Mouse (Mus musculus) heart, embryonic 10.5 days (tissue): ENCODE results near the gene Gm20708. TPM values are rescaled to one million over a fixed set of nuclear protein-coding genes. Genes with fewer than 3 reads are reported as not detected.

ENCODE experiments used
- DNase-seq: peaks from one replicate; pipeline ENCODE4 v3.0.0-alpha.2; 2017; ENCODE audit warnings: low spot score
- H3K27ac ChIP-seq: fragments of 300-500 bp; sonication (generic); 2 replicates; pipeline ENCODE4 v1.5.1; 2016; ENCODE audit warnings: mild to moderate bottlenecking
- H3K27me3 ChIP-seq: fragments of 300-500 bp; sonication (generic); 2 replicates; pipeline ENCODE4 v1.6.1; 2016; ENCODE audit warnings: mild to moderate bottlenecking; ENCODE audit not compliant: poor library complexity, insufficient read depth, severe bottlenecking
- H3K36me3 ChIP-seq: fragments of 300-500 bp; sonication (generic); 2 replicates; pipeline ENCODE4 v1.6.1; 2016; ENCODE audit warnings: mild to moderate bottlenecking, moderate library complexity
- H3K4me1 ChIP-seq: fragments of 300-500 bp; sonication (generic); 2 replicates; pipeline ENCODE4 v1.6.1; 2016; ENCODE audit warnings: mild to moderate bottlenecking
- H3K4me3 ChIP-seq: fragments of 300-500 bp; sonication (generic); 2 replicates; pipeline ENCODE4 v1.5.1; 2016; ENCODE audit warnings: mild to moderate bottlenecking, moderate library complexity
- H3K9me3 ChIP-seq: fragments of 300-500 bp; sonication (generic); 2 replicates; pipeline ENCODE4 v1.6.1; 2016; ENCODE audit warnings: mild to moderate bottlenecking, moderate library complexity
- WGBS: fragments of 180-500 bp; shearing (Covaris S2); methylation state at CpG from one replicate; pipeline ENCODE4 v1.1.7; 2016; 5-methylcytosine and 5-hydroxymethylcytosine counted together
- polyA plus RNA-seq: library from polyadenylated mRNA; unstranded; fragments of >200 nt; fragmentation: Nextera tagmentation; extraction: Ambion mirVana; gene quantifications from 2 replicates; pipeline ENCODE4 v1.2.1, GENCODE M21; 2016

Gene Gm20708
- polyA plus RNA-seq, 1 experiment from 2014 or later, result 1.1 TPM

GRCm38 (mm10) chr11:117775540-117775939, 33.9 kb upstream of the Gm20708 start:
- Histone ChIP-seq H3K36me3 (peaks cover 74% of the 10 kb centered on the region), H3K27ac (no peak overlapping the region), H3K9me3 (no peaks in the 10 kb centered on the region), H3K27me3 (no peaks in the 10 kb centered on the region), H3K4me1 (peaks cover 39% of the 10 kb centered on the region), H3K4me3 (no peak overlapping the region)
- WGBS, result 90% methylated on average over 11 of the region's 13 CpGs
- DNase-seq, result no peak

DNA sequence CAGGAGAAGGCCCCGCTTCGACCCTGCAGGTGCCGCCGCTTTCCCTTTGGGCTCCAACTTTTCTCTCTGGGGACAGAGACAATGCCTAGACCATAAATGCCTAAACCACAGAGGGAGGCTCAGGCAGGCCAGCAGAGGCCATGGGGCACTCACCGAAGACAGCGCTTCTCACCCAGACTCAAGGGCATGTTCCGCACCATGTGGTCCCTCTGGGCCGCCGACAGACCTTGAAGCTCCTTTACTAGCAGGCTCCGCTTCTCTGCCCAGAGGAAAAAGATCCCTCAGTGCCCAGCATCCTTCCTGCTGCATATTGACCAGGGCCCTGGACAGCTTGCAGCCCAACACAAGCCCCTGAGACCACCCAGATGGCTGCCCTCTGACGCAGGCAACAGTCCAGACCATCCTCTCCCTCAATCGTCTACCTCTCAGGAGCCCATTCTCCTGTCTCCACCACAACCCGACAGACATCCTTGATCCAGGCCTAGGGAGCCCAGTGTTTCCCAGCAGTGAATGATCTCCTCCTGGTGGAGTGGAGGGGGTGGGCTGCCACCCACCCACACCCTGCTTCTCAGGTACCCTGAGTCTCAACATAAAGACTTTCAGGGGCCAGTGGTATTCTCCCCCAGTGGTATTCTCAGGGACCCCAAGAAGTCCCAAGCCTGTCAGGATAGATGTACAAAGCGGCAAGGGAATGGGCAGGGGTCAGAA, 33.2 kb upstream of the Gm20708 start:
- peaks cover 70% of the 10 kb centered on the region for H3K36me3 ChIP-seq
- H3K27me3 ChIP-seq, result peaks cover 2% of the 10 kb centered on the region; the same call in 1 of the 2 replicates
- no peaks in the 10 kb centered on the region for H3K9me3 ChIP-seq
- H3K27ac ChIP-seq, result no peak overlapping the region; the same call in 1 of the 2 replicates
- DNase-seq, result no peak
- H3K4me3 ChIP-seq, result no peak overlapping the region
- H3K4me1 ChIP-seq, result peaks cover 46% of the 10 kb centered on the region
- 92% methylated on average over 14 of the region's 14 CpGs for WGBS

- Histone ChIP-seq H3K27me3 (peaks cover 11% of the 10 kb centered on the region), H3K9me3 (no peaks in the 10 kb centered on the region), H3K4me3 (no peak overlapping the region), H3K27ac (no peak overlapping the region), H3K36me3 (peaks cover 62% of the 10 kb centered on the region), H3K4me1 (peaks cover 54% of the 10 kb centered on the region)
- WGBS, result 83% methylated on average over 5 of the region's 5 CpGs
- no peak for DNase-seq
These were observed 32.4 kb upstream of the Gm20708 start for GRCm38 (mm10) chr11:117777111-117777510.

DNA sequence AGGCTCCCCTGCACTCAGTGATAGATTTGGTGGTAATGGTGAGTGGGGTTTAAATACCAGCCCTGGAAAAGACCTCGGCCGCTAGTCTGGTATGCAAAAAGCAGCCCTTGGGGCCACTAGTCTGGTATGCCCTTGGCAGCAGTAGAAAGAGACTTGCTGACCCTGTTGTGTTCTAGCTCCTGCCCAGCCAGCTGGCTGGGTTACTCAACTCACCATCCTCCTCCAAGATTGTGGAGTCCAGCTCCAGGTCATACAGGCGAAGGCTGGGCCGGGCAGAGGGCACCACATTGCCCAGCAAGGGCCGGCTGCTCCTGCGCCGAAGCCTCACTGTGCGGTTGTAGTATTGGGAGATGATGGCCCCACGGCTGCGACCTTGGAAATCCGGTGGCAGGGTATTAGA, 31.4 kb upstream of the Gm20708 start:
- peaks cover 54% of the 10 kb centered on the region for H3K36me3 ChIP-seq
- H3K4me3 ChIP-seq, result no peak overlapping the region
- H3K9me3 ChIP-seq, result no peaks in the 10 kb centered on the region
- no peak for DNase-seq
- peak overlapping the region; percentile 37; the same call in 1 of the 2 replicates for H3K27ac ChIP-seq
- H3K4me1 ChIP-seq, result peaks cover 57% of the 10 kb centered on the region
- peaks cover 20% of the 10 kb centered on the region for H3K27me3 ChIP-seq
- WGBS, result 96% methylated on average over 11 of the region's 11 CpGs

DNA sequence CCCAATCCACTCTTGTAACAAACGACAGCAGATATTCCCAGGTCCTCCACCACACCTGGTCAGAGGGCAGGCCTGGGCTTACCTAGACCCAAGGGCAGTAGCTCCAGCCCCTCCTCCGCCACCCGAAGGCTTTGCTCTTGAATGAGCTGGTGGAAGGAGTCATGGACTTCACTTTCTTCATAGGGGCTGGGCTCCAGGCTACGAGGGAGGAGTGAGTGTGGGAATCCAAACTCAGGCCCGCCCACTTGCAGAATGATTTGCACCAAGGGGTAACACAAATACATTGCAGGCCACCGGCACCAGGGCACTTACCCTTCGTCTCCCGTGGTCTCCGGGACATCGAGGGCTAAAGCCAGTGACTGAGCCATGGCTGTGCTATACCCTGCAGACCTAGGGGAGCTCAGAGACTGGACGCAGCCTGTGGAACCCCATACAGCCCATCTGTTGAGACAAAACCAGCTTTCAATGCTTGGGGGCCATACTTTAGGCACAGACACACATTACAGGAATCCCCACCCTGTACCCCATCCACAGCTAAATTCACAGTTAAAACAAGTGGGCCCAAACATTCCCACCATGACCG, 30.5 kb upstream of the Gm20708 start:
- 63% methylated on average over 12 of the region's 12 CpGs for WGBS
- Histone ChIP-seq H3K9me3 (no peaks in the 10 kb centered on the region), H3K27me3 (peaks cover 29% of the 10 kb centered on the region), H3K4me3 (peak overlapping the region; percentile 79), H3K27ac (peak overlapping the region; percentile 93), H3K4me1 (peaks cover 63% of the 10 kb centered on the region), H3K36me3 (peaks cover 46% of the 10 kb centered on the region)
- peak; percentile 78 for DNase-seq

- Histone ChIP-seq H3K27me3 (peaks cover 36% of the 10 kb centered on the region), H3K9me3 (no peaks in the 10 kb centered on the region), H3K4me3 (peak overlapping the region; percentile 79), H3K27ac (peak overlapping the region; percentile 93), H3K36me3 (peaks cover 39% of the 10 kb centered on the region), H3K4me1 (peaks cover 63% of the 10 kb centered on the region)
- 3% methylated on average over 38 of the region's 38 CpGs for WGBS
- DNase-seq, result peak; percentile 85
These were observed 29.9 kb upstream of the Gm20708 start for GRCm38 (mm10) chr11:117779434-117780198.

GRCm38 (mm10) chr11:117780199-117780515, 29.3 kb upstream of the Gm20708 start:
- DNase-seq, result peak; percentile 76
- H3K27me3 ChIP-seq, result peaks cover 41% of the 10 kb centered on the region
- H3K36me3 ChIP-seq, result peaks cover 34% of the 10 kb centered on the region
- under 1% methylated on average over 17 of the region's 17 CpGs for WGBS
- peaks cover 63% of the 10 kb centered on the region for H3K4me1 ChIP-seq
- H3K9me3 ChIP-seq, result no peaks in the 10 kb centered on the region
- H3K4me3 ChIP-seq, result peak overlapping the region; percentile 79
- H3K27ac ChIP-seq, result peak overlapping the region; percentile 93

- Histone ChIP-seq H3K4me1 (peaks cover 63% of the 10 kb centered on the region), H3K36me3 (peaks cover 29% of the 10 kb centered on the region), H3K27ac (peak overlapping the region; percentile 93), H3K4me3 (peak overlapping the region; percentile 79), H3K9me3 (no peaks in the 10 kb centered on the region), H3K27me3 (peaks cover 42% of the 10 kb centered on the region)
- WGBS, result 1% methylated on average over 19 of the region's 19 CpGs
- peak; percentile 96 for DNase-seq
These were observed 28.8 kb upstream of the Gm20708 start for GRCm38 (mm10) chr11:117780582-117781111.

- Histone ChIP-seq H3K36me3 (peaks cover 22% of the 10 kb centered on the region), H3K27me3 (peaks cover 42% of the 10 kb centered on the region), H3K9me3 (no peaks in the 10 kb centered on the region), H3K4me1 (peaks cover 63% of the 10 kb centered on the region), H3K4me3 (peak overlapping the region; percentile 79), H3K27ac (peak overlapping the region; percentile 93)
- peak; percentile 76 for DNase-seq
- WGBS, result 12% methylated on average over 18 of the region's 18 CpGs
These were observed 28.2 kb upstream of the Gm20708 start for GRCm38 (mm10) chr11:117781199-117781821.

- Histone ChIP-seq H3K27ac (peak within 1 kb of the TSS; percentile 93), H3K36me3 (peaks cover 15% of the 10 kb centered on the region), H3K27me3 (peaks cover 42% of the 10 kb centered on the region), H3K4me3 (peak within 1 kb of the TSS; percentile 79), H3K9me3 (no peaks in the 10 kb centered on the region), H3K4me1 (peaks cover 63% of the 10 kb centered on the region)
- WGBS, result 25% methylated on average over 24 of the region's 24 CpGs
- DNase-seq, result peak; percentile 85
These were observed 27.3 kb upstream of the Gm20708 start, which contains the start of the genes Tmc8 and Tmc6 for GRCm38 (mm10) chr11:117781993-117782704. TSS of gene Tmc8 (plus strand) at chr11:117782076. TSS of gene Tmc6 (minus strand) at chr11:117782198.

GRCm38 (mm10) chr11:117782705-117783034, 26.8 kb upstream of the Gm20708 start:
- peaks cover 59% of the 10 kb centered on the region for H3K4me1 ChIP-seq
- peak overlapping the region; percentile 93 for H3K27ac ChIP-seq
- WGBS, result 33% methylated on average over 9 of the region's 9 CpGs
- peaks cover 9% of the 10 kb centered on the region for H3K36me3 ChIP-seq
- H3K9me3 ChIP-seq, result no peaks in the 10 kb centered on the region
- no peak for DNase-seq
- peak overlapping the region; percentile 79 for H3K4me3 ChIP-seq
- H3K27me3 ChIP-seq, result peaks cover 42% of the 10 kb centered on the region

DNA sequence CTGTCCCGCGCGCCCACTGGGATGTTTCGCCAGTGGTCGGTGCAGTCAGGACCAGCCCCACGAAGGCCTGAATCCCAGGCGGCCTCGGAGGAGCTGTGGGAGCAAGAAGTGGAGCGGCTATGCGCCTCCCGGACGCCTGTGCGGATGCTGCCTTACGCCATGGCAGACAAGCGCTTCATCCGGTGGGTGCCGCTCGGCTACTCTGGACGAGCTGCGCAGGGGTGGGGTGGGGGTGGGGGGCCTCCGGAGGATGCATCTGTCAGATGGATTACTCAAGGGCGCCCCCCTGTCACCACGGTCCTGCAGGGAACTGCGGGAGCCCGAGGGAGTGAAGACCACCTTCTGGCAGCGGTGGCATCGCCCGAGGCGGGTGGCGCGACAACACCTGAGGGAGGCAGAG, 26.4 kb upstream of the Gm20708 start:
- H3K36me3 ChIP-seq, result peaks cover 6% of the 10 kb centered on the region; the same call in 1 of the 2 replicates
- peak overlapping the region; percentile 93 for H3K27ac ChIP-seq
- 5% methylated on average over 31 of the region's 31 CpGs for WGBS
- H3K27me3 ChIP-seq, result peaks cover 42% of the 10 kb centered on the region
- no peaks in the 10 kb centered on the region for H3K9me3 ChIP-seq
- peak; percentile 93 for DNase-seq
- peak overlapping the region; percentile 79 for H3K4me3 ChIP-seq
- peaks cover 56% of the 10 kb centered on the region for H3K4me1 ChIP-seq
